Mouse (Mus musculus) liver, embryonic 14.5 days (tissue): Measurements from ENCODE around the gene Pbrm1. TPM values are rescaled to one million over a fixed set of nuclear protein-coding genes. Genes with fewer than 3 reads are reported as not detected.

ENCODE experiments used
- ATAC-seq: fragments of 200-750 bp; cut with Nextera tagmentation; 2 replicates; pipeline ENCODE4 v1.8.0; 2017; ENCODE audit warnings: moderate number of reproducible peaks, mild to moderate bottlenecking, moderate library complexity; ENCODE audit not compliant: insufficient read depth
- DNase-seq, 3 experiments: peaks; one replicate each; pipeline ENCODE4 v3.0.0-alpha.2; 2012 to 2013; ENCODE audit warnings: low read depth in 3 of 3, low spot score in 3 of 3
- H3K27ac ChIP-seq: fragments of 300-500 bp; sonication (generic); 2 replicates; pipeline ENCODE4 v1.5.1; 2014; ENCODE audit warnings: moderate library complexity, mild to moderate bottlenecking, control low read depth, inconsistent platforms
- H3K27me3 ChIP-seq: fragments of 300-500 bp; sonication (generic); 2 replicates; pipeline ENCODE4 v1.6.1; 2014; ENCODE audit warnings: mild to moderate bottlenecking, low read length, moderate library complexity; ENCODE audit not compliant: control insufficient read depth, insufficient read depth
- H3K36me3 ChIP-seq: fragments of 300-500 bp; sonication (generic); replicated peaks from 2 replicates; pipeline ENCODE4 v1.6.1; 2014; ENCODE audit warnings: low read depth; ENCODE audit not compliant: control insufficient read depth, insufficient read depth
- H3K4me1 ChIP-seq, 2 experiments: fragments of 200-500 bp in 1 of 2; fragments of 300-500 bp in 1 of 2; sonication (generic) in 1 of 2; replicated peaks; 2 replicates each; pipeline ENCODE4 v1.6.1; 2012 to 2014; ENCODE audit warnings: antibody characterized with exemption in 1 of 2, inconsistent platforms in 1 of 2, low read length in 1 of 2; ENCODE audit not compliant: control insufficient read depth in 2 of 2, insufficient read depth in 2 of 2
- H3K4me2 ChIP-seq: fragments of 300-500 bp; sonication (generic); 2 replicates; pipeline ENCODE4 v1.6.1; 2014; ENCODE audit warnings: low read depth, mild to moderate bottlenecking, control low read depth, moderate library complexity
- H3K4me3 ChIP-seq, 2 experiments: fragments of 200-500 bp in 1 of 2; fragments of 300-500 bp in 1 of 2; sonication (generic) in 1 of 2; 2 replicates each; pipeline ENCODE4 v1.5.1; 2012 to 2014; ENCODE audit warnings: low read depth in 2 of 2, low read length in 2 of 2, mild to moderate bottlenecking in 2 of 2, control low read depth in 1 of 2, inconsistent platforms in 1 of 2, moderate library complexity in 1 of 2; ENCODE audit not compliant: insufficient read depth in 1 of 2
- H3K9ac ChIP-seq: fragments of 300-500 bp; sonication (generic); replicated peaks from 2 replicates; pipeline ENCODE4 v1.6.1; 2014; ENCODE audit warnings: mild to moderate bottlenecking, control low read depth, moderate library complexity
- H3K9me3 ChIP-seq: fragments of 300-500 bp; sonication (generic); 2 replicates; pipeline ENCODE4 v1.6.1; 2016; ENCODE audit warnings: low read length, mixed read lengths; ENCODE audit not compliant: control insufficient read depth
- CTCF ChIP-seq: IDR thresholded peaks from 2 replicates; pipeline ENCODE4 v1.5.1; 2016; ENCODE audit warnings: antibody characterized with exemption, low read depth, control low read depth
- EP300 ChIP-seq: IDR thresholded peaks from 2 replicates; pipeline ENCODE4 v1.6.1; 2016; ENCODE audit warnings: antibody characterized with exemption, low read depth
- WGBS: fragments of 180-500 bp; shearing (Covaris S2); extraction: QIAGEN DNeasy Blood & Tissue Kit; methylation state at CpG from one replicate; pipeline ENCODE4 v1.1.7; 2014; ENCODE audit not compliant: insufficient replicate concordance; 5-methylcytosine and 5-hydroxymethylcytosine counted together
- polyA plus RNA-seq, 2 experiments: library from polyadenylated mRNA; depleted of rRNA in 1 of 2; stranded (reverse) in 1 of 2; unstranded in 1 of 2; fragments of >200 nt; fragmentation: Nextera tagmentation in 1 of 2; extraction: Ambion mirVana in 1 of 2; gene quantifications; 2 replicates each; pipeline versions ENCODE4 v1.2.1 to v1.2.3; 2012 to 2014

Gene Pbrm1
- polyA plus RNA-seq, 2 experiments = 10.3 to 35.3 TPM

GRCm38 (mm10) chr14:31165991-31166630 lies 147.2 kb downstream of the Pbrm1 start:
- peaks cover 4% of the 10 kb centered on the region for H3K36me3 ChIP-seq
- H3K4me1 ChIP-seq = peaks cover 8% of the 10 kb centered on the region in 2 experiments
- H3K4me2 ChIP-seq = no peak overlapping the region; the same call in 1 of the 2 replicates
- H3K27me3 ChIP-seq = no peaks in the 10 kb centered on the region
- no peak overlapping the region for H3K4me3 ChIP-seq
- no peak overlapping the region for H3K9ac ChIP-seq
- 10% methylated on average over 10 of the region's 10 CpGs for WGBS
- no peak for TF ChIP-seq EP300
- no peak for TF ChIP-seq CTCF
- H3K27ac ChIP-seq = no peak overlapping the region
- DNase-seq = peak in 1 of 3 experiments; percentile 45
- ATAC-seq = no peak
- H3K9me3 ChIP-seq = no peaks in the 10 kb centered on the region

DNA sequence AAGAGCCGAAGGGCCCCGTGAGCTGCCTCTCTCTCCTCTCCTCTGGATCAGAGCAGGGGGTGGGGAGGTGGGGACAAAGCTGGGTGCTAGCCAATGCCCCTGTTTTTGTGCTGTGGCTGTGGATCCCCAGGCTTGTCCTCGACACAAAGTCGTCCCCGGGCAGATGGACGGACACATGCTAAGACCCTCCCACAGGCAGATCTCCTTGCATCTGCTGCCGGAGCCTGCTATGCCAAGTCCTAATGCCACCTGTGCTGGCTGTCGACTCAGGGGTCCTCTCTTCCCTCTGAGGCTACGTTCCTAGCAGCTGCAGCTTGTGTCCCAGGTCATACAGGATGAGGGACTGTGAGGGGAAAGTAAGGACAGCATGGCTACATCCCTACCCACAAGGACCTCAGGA lies 147.9 kb downstream of the Pbrm1 start:
- Histone ChIP-seq H3K36me3 (peaks cover 11% of the 10 kb centered on the region), H3K4me2 (no peak overlapping the region), H3K9ac (no peak overlapping the region), H3K27ac (no peak overlapping the region), H3K27me3 (no peaks in the 10 kb centered on the region), H3K4me3 (peak overlapping the region; percentile 11 to 20; a peak in 3 of 4 replicates), H3K9me3 (no peaks in the 10 kb centered on the region), H3K4me1 (peaks cover 8% of the 10 kb centered on the region in 2 experiments)
- WGBS = 37% methylated on average over 9 of the region's 9 CpGs
- DNase-seq (no peak), ATAC-seq (no peak)
- TF ChIP-seq CTCF (no peak), EP300 (no peak)

- H3K4me2 ChIP-seq = no peak within 1 kb of the TSS
- TF ChIP-seq CTCF = no peak
- no peak for TF ChIP-seq EP300
- 7% methylated on average over 10 of the region's 10 CpGs for WGBS
Measured at GRCm38 (mm10) chr14:31168425-31168824, 149.5 kb downstream of the Pbrm1 start, which contains the start of gene Stab1. Gene Stab1, minus strand, starts transcription at chr14:31168641.

GRCm38 (mm10) chr14:31169508-31169907 lies 150.6 kb downstream of the Pbrm1 start:
- ATAC-seq = no peak
- H3K4me1 ChIP-seq = 0 out of 4 replicates have a peak, but pooled peaks cover under 1 to 2% of the 10 kb centered on the region in 2 experiments

More at GRCm38 (mm10) chr14:31168425-31168824, 149.5 kb downstream of the Pbrm1 start, which contains the start of gene Stab1:
- ATAC-seq (no peak), DNase-seq (no peak)
- no peak within 1 kb of the TSS for H3K9ac ChIP-seq
- H3K4me3 ChIP-seq = peak within 1 kb of the TSS; percentile 18 to 20
- peaks cover 26% of the 10 kb centered on the region for H3K36me3 ChIP-seq
- no peaks in the 10 kb centered on the region for H3K27me3 ChIP-seq
- no peaks in the 10 kb centered on the region for H3K9me3 ChIP-seq
- no peak within 1 kb of the TSS for H3K27ac ChIP-seq
- peaks cover 8% of the 10 kb centered on the region in 2 experiments for H3K4me1 ChIP-seq

DNA sequence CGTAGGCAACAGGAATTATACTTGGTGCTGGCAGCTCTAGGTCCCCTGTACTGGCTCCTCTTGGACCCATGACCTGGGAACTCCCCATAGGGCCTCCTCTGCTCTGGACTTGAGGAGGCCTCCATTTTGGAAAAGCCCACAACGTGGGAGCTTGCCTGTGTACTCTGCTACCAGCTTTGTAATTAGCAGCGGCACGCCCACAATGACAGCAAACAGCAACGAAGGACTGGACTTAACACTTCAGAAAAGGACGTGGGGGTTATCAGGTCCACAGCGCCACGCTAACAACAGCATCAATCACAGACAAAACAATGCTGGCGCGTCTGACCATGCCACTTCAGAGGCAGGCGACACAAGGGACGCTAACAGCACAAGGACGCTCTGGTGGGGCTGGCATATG lies 152.0 kb downstream of the Pbrm1 start:
- Histone ChIP-seq H3K9ac (no peak overlapping the region), H3K4me3 (no peak overlapping the region), H3K27ac (no peak overlapping the region), H3K36me3 (peaks cover 40% of the 10 kb centered on the region), H3K4me1 (0 out of 4 replicates have a peak, but pooled peaks cover 0 to 2% of the 10 kb centered on the region in 2 experiments), H3K4me2 (no peak overlapping the region), H3K27me3 (no peaks in the 10 kb centered on the region), H3K9me3 (no peaks in the 10 kb centered on the region)
- DNase-seq = no peak
- ATAC-seq = no peak
- 78% methylated on average over 13 of the region's 13 CpGs for WGBS
- no peak for TF ChIP-seq CTCF
- TF ChIP-seq EP300 = no peak

More at GRCm38 (mm10) chr14:31169508-31169907, 150.6 kb downstream of the Pbrm1 start:
- no peak for DNase-seq
- Histone ChIP-seq H3K27me3 (no peaks in the 10 kb centered on the region), H3K36me3 (peaks cover 33% of the 10 kb centered on the region), H3K9ac (no peak overlapping the region), H3K4me3 (no peak overlapping the region), H3K9me3 (no peaks in the 10 kb centered on the region), H3K27ac (no peak overlapping the region), H3K4me2 (no peak overlapping the region)
- TF ChIP-seq EP300 (no peak), CTCF (no peak)
- 9% methylated on average over 6 of the region's 6 CpGs for WGBS

Other genes with a start within 250 kb of the Pbrm1 start
- gene Tmem110, start 193.5 kb upstream of the Pbrm1 start, polyA plus RNA-seq (2012; rRNA removed) = 3.5 and 6.2 TPM in 2 replicates
- 8.2 and 11.0 TPM in 2 replicates for gene Tmem110, start 193.5 kb upstream of the Pbrm1 start, polyA plus RNA-seq (2014; fragmentation: Nextera tagmentation; extraction: Ambion mirVana)
- 0.42 and 0.55 TPM in 2 replicates for gene Mustn1, start 139.9 kb upstream of the Pbrm1 start, polyA plus RNA-seq (2012; rRNA removed)
- gene Mustn1, start 139.9 kb upstream of the Pbrm1 start, polyA plus RNA-seq (2014; fragmentation: Nextera tagmentation; extraction: Ambion mirVana) = 0.37 and 0.72 TPM in 2 replicates
- 34.6 and 56.0 TPM in 2 replicates for gene Itih4, start 132.7 kb upstream of the Pbrm1 start, polyA plus RNA-seq (2012; rRNA removed)
- gene Itih4, start 132.7 kb upstream of the Pbrm1 start, polyA plus RNA-seq (2014; fragmentation: Nextera tagmentation; extraction: Ambion mirVana) = 82.3 and 113 TPM in 2 replicates
- 124 and 152 TPM in 2 replicates for gene Itih3, start 95.4 kb upstream of the Pbrm1 start, polyA plus RNA-seq (2012; rRNA removed)
- 250 and 275 TPM in 2 replicates for gene Itih3, start 95.4 kb upstream of the Pbrm1 start, polyA plus RNA-seq (2014; fragmentation: Nextera tagmentation; extraction: Ambion mirVana)
- 27.6 and 29.6 TPM in 2 replicates for gene Itih1, start 75.8 kb upstream of the Pbrm1 start, polyA plus RNA-seq (2012; rRNA removed)
- 27.2 and 29.3 TPM in 2 replicates for gene Itih1, start 75.8 kb upstream of the Pbrm1 start, polyA plus RNA-seq (2014; fragmentation: Nextera tagmentation; extraction: Ambion mirVana)
- gene Nek4, start 67.8 kb upstream of the Pbrm1 start, polyA plus RNA-seq (2012; rRNA removed) = 2.2 and 3.0 TPM in 2 replicates
- 2.6 and 3.7 TPM in 2 replicates for gene Nek4, start 67.8 kb upstream of the Pbrm1 start, polyA plus RNA-seq (2014; fragmentation: Nextera tagmentation; extraction: Ambion mirVana)
- gene Glt8d1, start 17.7 kb upstream of the Pbrm1 start, polyA plus RNA-seq (2012; rRNA removed) = 12.6 and 18.4 TPM in 2 replicates
- 17.5 and 17.7 TPM in 2 replicates for gene Glt8d1, start 17.7 kb upstream of the Pbrm1 start, polyA plus RNA-seq (2014; fragmentation: Nextera tagmentation; extraction: Ambion mirVana)
- 157 and 292 TPM in 2 replicates for gene Spcs1, start 17.5 kb upstream of the Pbrm1 start, polyA plus RNA-seq (2012; rRNA removed)
- gene Spcs1, start 17.5 kb upstream of the Pbrm1 start, polyA plus RNA-seq (2014; fragmentation: Nextera tagmentation; extraction: Ambion mirVana) = 307 and 323 TPM in 2 replicates
- gene Gnl3, start within 50 bp of the Pbrm1 start, polyA plus RNA-seq (2012; rRNA removed) = 50.2 and 88.0 TPM in 2 replicates
- 90.8 and 91.8 TPM in 2 replicates for gene Gnl3, start within 50 bp of the Pbrm1 start, polyA plus RNA-seq (2014; fragmentation: Nextera tagmentation; extraction: Ambion mirVana)
- 21.4 and 26.7 TPM in 2 replicates for gene Smim4, start 109.8 kb downstream of the Pbrm1 start, polyA plus RNA-seq (2012; rRNA removed)
- 72.8 and 81.7 TPM in 2 replicates for gene Smim4, start 109.8 kb downstream of the Pbrm1 start, polyA plus RNA-seq (2014; fragmentation: Nextera tagmentation; extraction: Ambion mirVana)
- 146 and 164 TPM in 2 replicates for gene Nt5dc2, start 111.9 kb downstream of the Pbrm1 start, polyA plus RNA-seq (2012; rRNA removed)
- gene Nt5dc2, start 111.9 kb downstream of the Pbrm1 start, polyA plus RNA-seq (2014; fragmentation: Nextera tagmentation; extraction: Ambion mirVana) = 161 and 173 TPM in 2 replicates
- gene Stab1, start 149.5 kb downstream of the Pbrm1 start, polyA plus RNA-seq (2012; rRNA removed) = 18.9 and 19.9 TPM in 2 replicates
- gene Stab1, start 149.5 kb downstream of the Pbrm1 start, polyA plus RNA-seq (2014; fragmentation: Nextera tagmentation; extraction: Ambion mirVana) = 19.3 and 20.7 TPM in 2 replicates
- gene Tnnc1, start 189.2 kb downstream of the Pbrm1 start, polyA plus RNA-seq (2012; rRNA removed) = 18.2 and 22.2 TPM in 2 replicates
- 37.5 and 41.2 TPM in 2 replicates for gene Tnnc1, start 189.2 kb downstream of the Pbrm1 start, polyA plus RNA-seq (2014; fragmentation: Nextera tagmentation; extraction: Ambion mirVana)
- gene Nisch, start 197.8 kb downstream of the Pbrm1 start, polyA plus RNA-seq (2012; rRNA removed) = 71.1 and 73.9 TPM in 2 replicates
- gene Nisch, start 197.8 kb downstream of the Pbrm1 start, polyA plus RNA-seq (2014; fragmentation: Nextera tagmentation; extraction: Ambion mirVana) = 50.3 and 61.1 TPM in 2 replicates
- gene Sema3g, start 198.7 kb downstream of the Pbrm1 start, polyA plus RNA-seq (2012; rRNA removed) = 0.06 and 0.15 TPM in 2 replicates
- 0.05 TPM in 1 of 2 replicates, not detected in the other for gene Sema3g, start 198.7 kb downstream of the Pbrm1 start, polyA plus RNA-seq (2014; fragmentation: Nextera tagmentation; extraction: Ambion mirVana)
- gene Phf7, start 232.2 kb downstream of the Pbrm1 start, polyA plus RNA-seq (2012; rRNA removed) = 2.1 and 3.1 TPM in 2 replicates
- 6.0 and 7.5 TPM in 2 replicates for gene Phf7, start 232.2 kb downstream of the Pbrm1 start, polyA plus RNA-seq (2014; fragmentation: Nextera tagmentation; extraction: Ambion mirVana)
- 22.1 and 24.4 TPM in 2 replicates for gene Bap1, start 232.3 kb downstream of the Pbrm1 start, polyA plus RNA-seq (2012; rRNA removed)
- gene Bap1, start 232.3 kb downstream of the Pbrm1 start, polyA plus RNA-seq (2014; fragmentation: Nextera tagmentation; extraction: Ambion mirVana) = 28.0 and 30.6 TPM in 2 replicates